Mouse (Mus musculus): ENCODE measurements around the gene Sh3bp5.
A peak's percentile ranks its signal among the peaks of the same experiment; 100 is the strongest.
"Not testable (repeated sequence)": the region's sequence is repeated elsewhere in the genome, so short reads cannot be mapped to it uniquely, and the experiment has no call there.

The Sh3bp5 gene

GRCm38 (mm10) chr14:31435930-31436693 is at the start of gene Sh3bp5:
TSS of gene Sh3bp5 (minus strand) at chr14:31436078.
- DNase-seq = peak; percentile 96

DNA sequence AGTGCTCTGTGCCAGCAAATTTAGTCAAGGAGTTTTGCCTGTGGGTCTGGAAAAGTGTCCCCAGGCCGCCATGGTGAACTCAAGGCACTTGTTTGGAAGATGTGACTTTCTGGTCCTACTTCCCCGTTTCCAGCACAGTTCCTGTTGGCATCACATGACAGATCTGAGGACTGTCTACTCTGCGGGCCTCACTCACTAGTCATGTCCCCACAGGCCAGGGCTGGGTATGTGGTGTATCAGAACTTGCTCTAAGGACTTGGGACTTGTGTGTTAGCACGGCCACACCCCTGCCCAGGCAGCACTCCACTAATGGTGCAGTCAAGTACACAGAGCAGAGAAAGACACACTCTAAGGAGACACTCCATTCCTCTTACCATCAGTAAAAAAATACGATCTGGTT is 46.5 kb upstream of the Sh3bp5 start:
- no peak for DNase-seq

GRCm38 (mm10) chr14:31473297-31473696 is 37.4 kb upstream of the Sh3bp5 start:
- no peak for DNase-seq

DNA sequence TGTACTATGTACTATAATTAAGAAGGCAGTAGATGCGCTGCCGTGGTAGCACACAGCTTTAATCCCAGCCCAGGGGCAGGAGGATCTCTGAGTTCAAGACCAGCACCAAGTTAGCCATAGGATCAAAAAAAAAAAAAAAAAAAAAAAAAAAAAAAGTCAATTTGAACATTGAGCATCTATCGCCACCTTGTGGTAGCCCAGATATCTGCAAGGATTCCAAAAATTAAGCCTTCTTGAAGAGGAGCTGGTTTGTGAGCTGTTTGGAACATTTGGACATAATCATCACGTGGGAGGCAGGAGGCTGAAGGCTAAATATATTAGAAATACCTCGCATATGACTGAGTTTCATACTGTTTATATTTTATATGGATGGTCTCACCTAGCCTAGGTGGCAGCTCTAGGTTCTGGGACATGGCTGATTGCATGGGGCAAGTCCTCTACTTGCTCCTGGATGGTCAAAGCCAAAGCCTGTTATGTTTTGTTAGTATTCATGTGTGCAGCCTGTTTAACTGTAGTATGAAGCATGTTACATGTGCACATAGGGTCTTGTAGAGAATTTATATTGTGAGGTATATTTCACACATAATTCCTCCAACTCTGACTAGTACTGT is 36.7 kb upstream of the Sh3bp5 start:
- DNase-seq = peak; percentile 42

DNA sequence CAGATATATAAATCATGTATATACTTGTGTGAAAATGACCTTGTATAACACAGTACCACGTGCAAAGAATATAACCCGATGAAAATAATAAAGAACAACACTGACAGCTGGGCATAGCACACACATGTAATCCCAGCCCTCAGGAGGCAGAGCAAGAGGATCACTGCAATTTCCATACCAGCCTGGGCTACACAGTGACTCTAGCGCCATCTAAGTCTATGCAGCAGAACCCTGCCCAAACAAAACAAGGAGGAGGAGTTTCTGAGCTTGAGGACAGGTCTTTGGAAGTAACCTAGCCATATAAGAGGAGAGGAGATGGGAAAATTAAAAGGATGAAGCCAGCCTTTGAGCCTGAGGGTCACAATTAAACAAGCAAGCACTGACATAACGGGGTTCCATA is 33.8 kb upstream of the Sh3bp5 start:
- DNase-seq = no peak

GRCm38 (mm10) chr14:31464176-31464575 is 28.3 kb upstream of the Sh3bp5 start:
- DNase-seq = no peak

DNA sequence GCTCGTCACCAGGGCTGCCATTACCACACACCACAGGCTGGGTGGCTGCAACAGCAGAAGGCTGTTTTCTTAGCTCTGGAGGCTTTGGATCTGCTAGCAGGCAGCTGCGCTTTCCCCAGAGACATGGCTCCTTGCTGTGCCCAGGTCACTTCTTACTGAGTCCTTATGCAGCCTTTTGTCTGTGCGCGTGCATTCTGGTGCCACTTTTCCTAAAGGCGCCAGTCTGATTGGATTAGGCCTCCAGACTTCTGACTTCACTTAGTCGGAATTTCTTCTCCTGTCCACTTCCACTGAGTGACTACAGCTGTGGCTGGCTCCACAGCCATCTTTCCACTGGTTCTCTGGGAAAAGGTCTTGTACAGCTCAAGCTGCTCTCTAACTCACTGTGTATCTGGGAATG is 27.0 kb upstream of the Sh3bp5 start:
- no peak for DNase-seq

- DNase-seq = not testable (repeated sequence)
Observed at GRCm38 (mm10) chr14:31462226-31462625, 26.3 kb upstream of the Sh3bp5 start.

GRCm38 (mm10) chr14:31458006-31458405 is 22.1 kb upstream of the Sh3bp5 start:
- DNase-seq = no peak

- DNase-seq = no peak
Observed at GRCm38 (mm10) chr14:31456064-31456721, 20.3 kb upstream of the Sh3bp5 start.

DNA sequence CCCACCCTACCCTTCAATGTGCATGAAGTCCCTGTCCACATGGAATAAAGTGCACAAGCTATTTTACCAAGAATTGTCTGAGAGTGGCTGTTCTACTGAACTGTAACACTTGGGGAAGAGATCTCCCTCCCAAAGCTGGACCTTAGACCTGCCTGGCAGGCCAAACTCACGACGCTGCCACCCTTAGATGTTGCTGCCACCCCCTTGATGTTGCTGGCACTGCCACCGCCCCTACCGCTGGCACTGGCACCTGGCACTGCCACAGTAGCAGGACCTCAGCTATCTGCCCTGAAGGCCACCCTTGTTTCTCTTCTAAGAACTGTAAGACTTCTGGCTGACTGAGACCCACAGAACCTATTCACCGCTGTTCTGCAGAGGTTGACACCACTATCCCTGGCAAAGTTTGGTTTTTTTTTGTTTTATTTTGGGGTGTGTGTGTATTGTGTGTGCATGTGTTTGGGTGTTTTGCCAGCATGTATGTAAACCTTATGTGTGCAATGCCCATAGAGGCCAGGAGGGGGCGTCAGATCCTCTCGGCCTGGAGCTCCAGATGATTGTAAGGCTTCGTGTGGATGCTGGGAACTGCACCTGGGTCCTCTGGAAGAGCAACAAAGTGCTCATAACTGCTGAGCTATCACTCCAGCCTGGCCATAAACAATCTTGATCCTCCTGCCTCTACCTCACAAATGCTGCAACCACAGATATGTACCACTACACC is 19.1 kb upstream of the Sh3bp5 start:
- DNase-seq = no peak

DNA sequence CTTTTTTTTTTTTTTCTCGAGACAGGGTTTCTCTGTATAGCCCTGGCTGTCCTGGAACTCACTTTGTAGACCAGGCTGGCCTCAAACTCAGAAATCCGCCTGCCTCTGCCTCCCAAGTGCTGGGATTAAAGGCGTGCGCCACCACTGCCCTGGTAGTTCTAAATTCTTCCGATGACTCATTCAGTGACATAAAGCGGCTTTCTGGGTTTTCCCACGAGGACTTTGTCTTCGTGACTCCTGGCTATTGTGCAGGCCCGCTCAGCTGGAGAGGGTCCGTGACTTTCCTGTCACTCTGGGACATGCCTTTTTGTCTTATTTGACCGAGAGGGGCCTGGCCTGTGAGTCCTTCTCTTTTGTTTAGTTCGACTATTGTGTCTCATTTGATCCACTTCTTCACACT is 18.1 kb upstream of the Sh3bp5 start:
- DNase-seq = not testable (repeated sequence)

DNA sequence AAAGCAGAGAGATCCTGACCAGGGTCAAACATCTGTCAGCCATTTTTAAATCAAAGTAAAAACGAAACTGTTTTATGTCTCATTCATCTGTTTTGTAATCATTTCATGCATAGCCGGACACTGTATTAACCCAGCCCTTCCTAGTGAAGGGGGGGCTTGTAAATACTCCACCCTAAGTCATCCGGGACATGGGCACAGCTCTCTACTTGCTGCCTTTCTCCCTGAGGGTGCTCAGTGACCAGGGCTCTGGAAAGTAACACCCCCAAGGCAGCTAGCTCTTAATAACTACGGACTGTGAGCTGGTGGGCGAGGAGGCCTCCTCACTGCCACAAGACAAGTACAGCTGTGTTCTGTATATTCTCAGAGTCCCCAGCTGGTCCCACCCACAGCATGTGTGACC is 13.1 kb upstream of the Sh3bp5 start:
- DNase-seq = no peak

GRCm38 (mm10) chr14:31443616-31444015 is 7.7 kb upstream of the Sh3bp5 start:
- DNase-seq = no peak

GRCm38 (mm10) chr14:31440725-31441124 is 4.8 kb upstream of the Sh3bp5 start:
- DNase-seq = no peak

- DNase-seq = peak; percentile 7
Observed at GRCm38 (mm10) chr14:31440230-31440629, 4.4 kb upstream of the Sh3bp5 start.

DNA sequence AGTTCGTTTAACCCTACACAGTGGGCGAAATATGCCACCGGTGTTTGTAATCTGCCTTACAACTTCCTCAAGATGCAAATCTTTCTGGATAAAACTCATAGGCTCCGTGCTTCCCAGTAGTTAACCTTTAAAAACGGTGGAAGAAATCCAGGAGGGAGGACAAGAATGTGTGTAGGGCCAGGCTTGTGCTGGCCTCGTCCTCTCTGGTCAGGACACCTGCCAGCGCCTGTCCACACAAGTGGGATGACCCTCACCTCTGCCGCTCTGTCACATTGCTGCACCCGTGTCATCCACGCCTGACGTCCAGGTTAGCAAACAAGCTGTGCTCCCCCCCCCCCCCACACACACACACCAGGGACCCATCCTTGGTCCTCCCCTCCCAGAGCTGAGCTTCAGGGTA is 3.4 kb upstream of the Sh3bp5 start:
- peak; percentile 25 for DNase-seq

GRCm38 (mm10) chr14:31437826-31438529 is 2.1 kb upstream of the Sh3bp5 start:
- peak; percentile 75 for DNase-seq

- DNase-seq = no peak
Observed at GRCm38 (mm10) chr14:31435018-31435915, 611 bp downstream of the Sh3bp5 start.

GRCm38 (mm10) chr14:31434426-31434825 is 1.5 kb downstream of the Sh3bp5 start:
- peak; percentile 23 for DNase-seq

- DNase-seq = peak; percentile 23
Observed at GRCm38 (mm10) chr14:31433851-31434360, 2.0 kb downstream of the Sh3bp5 start.

Data from cerebellum, adult 9-11 months (tissue).